Mouse (Mus musculus): ENCODE results near the gene Itgb6.

DNA sequence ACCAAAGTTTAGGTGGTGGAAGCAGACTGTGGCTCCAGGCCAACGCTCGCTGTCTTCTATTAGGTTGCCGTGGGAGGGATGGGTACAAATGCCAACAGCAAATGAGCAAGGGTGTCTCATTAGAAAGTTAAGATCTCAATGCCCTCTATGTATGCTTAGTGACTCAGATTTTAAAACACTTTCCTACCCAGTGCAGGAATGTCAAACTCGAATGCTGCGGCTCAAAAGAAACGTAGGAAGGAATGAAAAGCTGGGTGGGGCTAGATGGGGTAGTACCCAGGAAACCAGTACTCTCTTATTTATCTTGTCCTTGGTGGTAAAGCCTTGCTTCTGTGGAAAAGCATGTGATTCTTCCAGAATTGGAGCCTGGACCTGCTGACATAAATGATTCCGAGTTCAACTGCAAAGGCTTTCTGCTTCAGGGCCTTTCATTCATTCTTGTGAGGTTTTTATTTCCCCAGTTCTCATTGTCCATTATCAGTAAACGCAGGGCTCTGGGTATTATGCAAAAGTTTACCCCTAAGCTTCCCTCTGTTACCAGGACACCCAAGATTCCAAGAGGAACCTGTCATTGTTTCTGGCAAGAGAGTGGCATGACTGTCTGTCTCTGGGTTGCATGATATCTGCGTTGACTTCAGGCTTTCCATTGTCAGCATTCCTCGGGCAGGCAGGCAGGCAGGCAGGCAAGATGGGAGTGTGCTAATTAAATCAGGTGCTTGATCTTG, 82.7 kb downstream of the Itgb6 start:
- no peak for TF ChIP-seq CTCF (conservative IDR thresholded peaks at IDR 0.05; ENCODE audit: low read length)
- TF ChIP-seq POU5F1 (IDR thresholded peaks at IDR 0.05; ENCODE audit: borderline replicate concordance, low read length), result no peak
- TF ChIP-seq NANOG (IDR thresholded peaks at IDR 0.05; ENCODE audit: borderline replicate concordance, low read length), result no peak
